Mouse (Mus musculus): ENCODE measurements around the gene Anapc15-ps. TPM values are rescaled to one million over a fixed set of nuclear protein-coding genes. Genes with fewer than 3 reads are reported as not detected.

The Anapc15-ps gene
- polyA plus RNA-seq, 1 experiment from 2014 or later, result 0.98 TPM

Other genes with a start within 250 kb of the Anapc15-ps start
- gene Mrpl42, start 171.5 kb downstream of the Anapc15-ps start, polyA plus RNA-seq (2018), result 84.5 to 233 TPM (median 194 TPM) in 3 replicates
- 101 to 234 TPM (median 183 TPM) in 3 replicates for gene Ube2n, start 158.3 kb downstream of the Anapc15-ps start, polyA plus RNA-seq (2018)
- gene Nudt4, start 109.3 kb downstream of the Anapc15-ps start, polyA plus RNA-seq (2018), result 29.6 to 34.9 TPM (median 34.1 TPM) in 3 replicates
- not detected in 3 replicates for gene Gm33543, start 169.5 kb upstream of the Anapc15-ps start, polyA plus RNA-seq (2018)

Data from macrophage (primary cell).